11 mouse cellular contexts compared by ENCODE assay signal in genomic region chr5:75880088-75880684, GRCm38 (mm10).
A peak's percentile ranks its signal among the peaks of the same experiment; 100 is the strongest.
DNase-seq lines count a peak whose midpoint lies in the region; ATAC-seq and TF ChIP-seq lines count a peak whose summit lies in the region.
"Had no signal": no experiment of that assay in that cellular context is flagged by ENCODE, and none has a peak within 500 bp of the region (broad histone marks: within the 10 kb centered on the region; RNA-seq: fewer than 3 reads in every experiment).

No protein-coding gene starts in this region.

- DNase-seq in hindbrain, postnatal 0 days (ENCODE audit: low spot score): no peak
- no peak for DNase-seq in hindbrain, embryonic 10.5 days (ENCODE audit: low spot score)
- peak; percentile 59 for DNase-seq in embryo, embryonic 10.5 days (ENCODE audit: low spot score)
- peak; percentile 50 for DNase-seq in mesoderm, embryonic 11.5 days (ENCODE audit: low read depth, low spot score)
- DNase-seq in cerebellum, adult 11 months: no peak
- DNase-seq: left cerebral cortex, postnatal 4 days; right cerebral cortex, postnatal 25 days; thymus, adult 2 months had no signal

- ATAC-seq in hindbrain, postnatal 0 days: no peak
- no peak for ATAC-seq in megakaryocyte, adult 5-6 weeks (ENCODE audit: poor library complexity, severe bottlenecking)

- peak; percentile 11; the same call in 1 of the 2 replicates for TF ChIP-seq CTCF in hindbrain, postnatal 0 days (IDR thresholded peaks at IDR 0.05; ENCODE audit: low read depth)

- no peaks in the 10 kb centered on the region; the same call in 1 of the 2 replicates for H3K9me3 ChIP-seq in hindbrain, postnatal 0 days (ENCODE audit: low read length)
- peaks cover 4% of the 10 kb centered on the region; the same call in 1 of the 2 replicates for H3K9me3 ChIP-seq in hindbrain, embryonic 10.5 days
- H3K9me3 ChIP-seq in megakaryocyte, embryonic 14.5 days: peaks cover 11% of the 10 kb centered on the region; the same call in 1 of the 2 replicates
- H3K9me3 ChIP-seq: embryonic facial prominence, embryonic 15.5 days had no signal

- WGBS in hindbrain, postnatal 0 days: 71% methylated on average over 10 of the region's 10 CpGs
- WGBS in hindbrain, embryonic 10.5 days: 75% methylated on average over 10 of the region's 10 CpGs

- H3K9ac ChIP-seq in hindbrain, postnatal 0 days (replicated peaks; ENCODE audit: low read length): no peak overlapping the region
- H3K9ac ChIP-seq: embryonic facial prominence, embryonic 15.5 days had no signal

- no peak overlapping the region for H3K4me3 ChIP-seq in hindbrain, postnatal 0 days (ENCODE audit: low read length)
- no peak overlapping the region for H3K4me3 ChIP-seq in hindbrain, embryonic 10.5 days
- peak overlapping the region; percentile 60 for H3K4me3 ChIP-seq in megakaryocyte, embryonic 14.5 days (replicated peaks)
- H3K4me3 ChIP-seq: embryonic facial prominence, embryonic 15.5 days had no signal

- no peak overlapping the region for H3K27ac ChIP-seq in hindbrain, postnatal 0 days
- H3K27ac ChIP-seq in hindbrain, embryonic 10.5 days: no peak overlapping the region
- H3K27ac ChIP-seq: embryonic facial prominence, embryonic 15.5 days had no signal

- no peaks in the 10 kb centered on the region for H3K27me3 ChIP-seq in hindbrain, postnatal 0 days (ENCODE audit: insufficient read depth, low read length)
- no peaks in the 10 kb centered on the region for H3K27me3 ChIP-seq in hindbrain, embryonic 10.5 days (ENCODE audit: insufficient read depth, poor library complexity, severe bottlenecking)
- H3K27me3 ChIP-seq in megakaryocyte, embryonic 14.5 days (replicated peaks): no peaks in the 10 kb centered on the region
- H3K27me3 ChIP-seq: embryonic facial prominence, embryonic 15.5 days had no signal

- H3K4me1 ChIP-seq in hindbrain, postnatal 0 days (ENCODE audit: insufficient read depth, low read length): no peaks in the 10 kb centered on the region
- H3K4me1 ChIP-seq in hindbrain, embryonic 10.5 days (replicated peaks): 0 out of 2 replicates have a peak, but pooled peaks cover 6% of the 10 kb centered on the region
- peaks cover 58% of the 10 kb centered on the region for H3K4me1 ChIP-seq in megakaryocyte, embryonic 14.5 days

- H3K36me3 ChIP-seq in hindbrain, postnatal 0 days (ENCODE audit: insufficient read depth, low read length): no peaks in the 10 kb centered on the region
- no peaks in the 10 kb centered on the region for H3K36me3 ChIP-seq in hindbrain, embryonic 10.5 days
- peaks cover 9% of the 10 kb centered on the region for H3K36me3 ChIP-seq in megakaryocyte, embryonic 14.5 days (replicated peaks; ENCODE audit: low read length)
- H3K36me3 ChIP-seq: embryonic facial prominence, embryonic 15.5 days had no signal

- H3K4me2 ChIP-seq in hindbrain, postnatal 0 days (ENCODE audit: low read depth, low read length): no peak overlapping the region
- H3K4me2 ChIP-seq: embryonic facial prominence, embryonic 15.5 days had no signal

Comparison
In these comparisons a context has a peak if more than half of its experiments do, and no peak if none do; other contexts are left out.
1. DNase-seq: peak in embryo, embryonic 10.5 days (single experiment) and mesoderm, embryonic 11.5 days (single experiment); none in hindbrain, postnatal 0 days (single experiment), hindbrain, embryonic 10.5 days (single experiment) and cerebellum, adult 11 months (single experiment).